Mouse (Mus musculus) layer of hippocampus, postnatal 36 days (tissue): ENCODE measurements around the gene Sept10. TPM values are rescaled to one million over a fixed set of nuclear protein-coding genes. Genes with fewer than 3 reads are reported as not detected.
"Not testable (repeated sequence)": the region's sequence is repeated elsewhere in the genome, so short reads cannot be mapped to it uniquely, and the experiment has no call there.

Experiments
- DNase-seq, 2 experiments: peaks; one replicate each; pipeline ENCODE4 v3.0.0; 2022
- total RNA-seq, 2 experiments: library from RNA; stranded (reverse); gene quantifications; 2 replicates each; pipeline ENCODE4 v1.2.3; 2021

Sept10 gene
- total RNA-seq, 2 experiments from 2014 or later, result 7.8 to 8.2 TPM

- DNase-seq, result no peak
Measured at GRCm38 (mm10) chr10:59125497-59125896, 96.2 kb downstream of the Sept10 start.

- DNase-seq, result no peak
Measured at GRCm38 (mm10) chr10:59119811-59120210, 101.8 kb downstream of the Sept10 start.

- no peak for DNase-seq
Measured at GRCm38 (mm10) chr10:59119001-59119400, 102.6 kb downstream of the Sept10 start.

GRCm38 (mm10) chr10:59117555-59117954 lies 104.1 kb downstream of the Sept10 start:
- no peak for DNase-seq

- no peak for DNase-seq
Measured at GRCm38 (mm10) chr10:59116331-59116730, 105.3 kb downstream of the Sept10 start.

- DNase-seq, result no peak
Measured at GRCm38 (mm10) chr10:59115691-59116090, 106.0 kb downstream of the Sept10 start.

- DNase-seq, result peak; percentile 73 to 78
Measured at GRCm38 (mm10) chr10:59114535-59115291, 106.9 kb downstream of the Sept10 start.

- no peak for DNase-seq
Measured at GRCm38 (mm10) chr10:59113386-59113785, 108.3 kb downstream of the Sept10 start.

- no peak for DNase-seq
Measured at GRCm38 (mm10) chr10:59112755-59113154, 108.9 kb downstream of the Sept10 start.

- peak in 1 of 2 experiments; percentile 43 for DNase-seq
Measured at GRCm38 (mm10) chr10:59110386-59110785, 111.3 kb downstream of the Sept10 start.

- peak in 1 of 2 experiments; percentile 69 for DNase-seq
Measured at GRCm38 (mm10) chr10:59109015-59109414, 112.6 kb downstream of the Sept10 start.

GRCm38 (mm10) chr10:59106644-59107043 lies 115.0 kb downstream of the Sept10 start:
- no peak for DNase-seq

GRCm38 (mm10) chr10:59105885-59106284 lies 115.8 kb downstream of the Sept10 start:
- DNase-seq, result no peak

- no peak for DNase-seq
Measured at GRCm38 (mm10) chr10:59104683-59105082, 117.0 kb downstream of the Sept10 start.

GRCm38 (mm10) chr10:59103076-59103475 lies 118.6 kb downstream of the Sept10 start:
- not testable (repeated sequence) for DNase-seq

GRCm38 (mm10) chr10:59091988-59092387 lies 129.7 kb downstream of the Sept10 start:
- no peak for DNase-seq

Other genes with a start within 250 kb of the Sept10 start
- 1 to 10 TPM; 7.1 to 7.3 TPM for gene Sowahc, start 106 bp upstream of the Sept10 start, total RNA-seq
- gene P4ha1, start 101.4 kb upstream of the Sept10 start, total RNA-seq, result 10 to 100 TPM; 58.0 to 69.5 TPM
- gene Gm10273, start 173.8 kb upstream of the Sept10 start, total RNA-seq, result 10 to 100 TPM; 37.6 to 47.5 TPM
- not detected for gene Pla2g12b, start 181.8 kb upstream of the Sept10 start, total RNA-seq
- not detected for gene Oit3, start 219.9 kb upstream of the Sept10 start, total RNA-seq